Mouse (Mus musculus): ENCODE data around the gene Rtf2. TPM values are rescaled to one million over a fixed set of nuclear protein-coding genes. Genes with fewer than 3 reads are reported as not detected.

The Rtf2 gene
- polyA plus RNA-seq, 1 experiment from 2014 or later: 73.4 TPM

DNA sequence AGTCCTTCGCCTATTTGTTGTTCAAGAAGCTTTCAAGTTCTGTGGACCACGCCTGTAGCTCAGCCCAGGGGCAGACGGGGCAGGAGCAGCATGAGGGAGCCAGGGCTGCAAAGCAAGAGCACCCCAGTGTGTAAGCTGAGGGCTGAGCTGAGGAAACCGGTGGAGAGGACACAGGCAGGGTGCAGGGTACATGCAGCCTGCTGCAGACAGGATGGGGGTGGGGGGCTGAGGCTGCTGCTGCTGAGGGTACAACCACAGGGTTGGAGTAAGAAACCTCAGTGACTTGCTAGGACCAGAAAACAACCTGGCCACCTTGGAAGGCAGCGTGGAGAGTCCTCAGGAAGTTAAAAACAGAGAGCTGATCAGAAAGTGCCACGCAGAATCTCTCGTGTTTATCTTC lies 39.9 kb downstream of the Rtf2 start:
- Histone ChIP-seq H3K9me3 (ENCODE audit: low read length) (no peaks in the 10 kb centered on the region), H3K4me2 (replicated peaks; ENCODE audit: low read depth, low read length) (no peak overlapping the region), H3K36me3 (ENCODE audit: insufficient read depth, low read length) (no peaks in the 10 kb centered on the region), H3K4me3 (ENCODE audit: low read depth, low read length) (no peak overlapping the region), H3K27me3 (replicated peaks; ENCODE audit: insufficient read depth, low read length) (no peaks in the 10 kb centered on the region), H3K4me1 (ENCODE audit: insufficient read depth, low read depth, low read length) (no peaks in the 10 kb centered on the region), H3K9ac (replicated peaks; ENCODE audit: low read depth) (no peak overlapping the region), H3K27ac (ENCODE audit: low read length) (no peak overlapping the region)
- WGBS: 52% methylated on average over 7 of the region's 7 CpGs
- ATAC-seq (no peak), DNase-seq (ENCODE audit: low spot score) (no peak)
- TF ChIP-seq CTCF (IDR thresholded peaks at IDR 0.05): no peak
- no peak for TF ChIP-seq EP300 (IDR thresholded peaks at IDR 0.05)

DNA sequence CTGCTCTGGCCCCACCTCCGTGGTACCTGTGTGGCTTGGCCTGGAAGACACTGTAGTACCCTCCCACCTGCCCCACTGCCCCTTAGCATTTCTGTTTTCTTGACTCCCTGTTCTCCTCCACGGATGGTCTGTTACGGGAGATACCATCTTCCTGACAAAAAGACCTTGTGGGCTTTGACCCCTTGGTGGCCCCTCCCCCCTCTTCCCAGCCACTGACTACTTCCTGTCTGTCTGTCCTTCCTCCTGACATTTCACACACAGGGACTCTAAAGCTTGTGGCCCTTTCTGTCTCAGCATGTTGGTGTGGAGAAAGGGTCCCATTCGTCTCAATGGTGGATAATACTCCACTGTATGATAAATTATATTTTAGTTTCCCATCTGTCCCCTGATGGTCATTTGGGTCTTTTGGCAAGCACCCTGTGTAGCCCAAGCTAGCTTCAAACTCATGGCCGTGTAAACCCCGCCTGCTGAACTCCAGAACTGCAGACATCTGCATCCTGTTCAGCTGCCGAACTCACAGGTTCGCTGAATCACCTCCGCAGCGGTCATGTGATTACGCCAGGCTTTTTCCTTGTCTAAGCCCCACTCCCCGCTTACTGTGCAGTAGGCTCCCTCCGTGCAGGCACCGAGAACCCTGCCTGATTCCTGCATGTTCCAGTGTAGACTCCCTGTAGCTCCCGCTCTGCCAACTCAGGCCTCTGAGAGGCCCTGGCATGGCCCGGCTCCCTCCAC lies 41.5 kb downstream of the Rtf2 start:
- Histone ChIP-seq H3K36me3 (ENCODE audit: insufficient read depth, low read length) (no peaks in the 10 kb centered on the region), H3K4me3 (ENCODE audit: low read depth, low read length) (no peak overlapping the region), H3K9me3 (ENCODE audit: low read length) (no peaks in the 10 kb centered on the region), H3K27ac (ENCODE audit: low read length) (no peak overlapping the region), H3K4me2 (replicated peaks; ENCODE audit: low read depth, low read length) (no peak overlapping the region), H3K27me3 (replicated peaks; ENCODE audit: insufficient read depth, low read length) (no peaks in the 10 kb centered on the region), H3K4me1 (ENCODE audit: insufficient read depth, low read depth, low read length) (no peaks in the 10 kb centered on the region), H3K9ac (replicated peaks; ENCODE audit: low read depth) (no peak overlapping the region)
- 76% methylated on average over 16 of the region's 16 CpGs for WGBS
- no peak for DNase-seq (ENCODE audit: low spot score)
- TF ChIP-seq EP300 (IDR thresholded peaks at IDR 0.05): no peak
- no peak for TF ChIP-seq CTCF (IDR thresholded peaks at IDR 0.05)
- ATAC-seq: no peak

DNA sequence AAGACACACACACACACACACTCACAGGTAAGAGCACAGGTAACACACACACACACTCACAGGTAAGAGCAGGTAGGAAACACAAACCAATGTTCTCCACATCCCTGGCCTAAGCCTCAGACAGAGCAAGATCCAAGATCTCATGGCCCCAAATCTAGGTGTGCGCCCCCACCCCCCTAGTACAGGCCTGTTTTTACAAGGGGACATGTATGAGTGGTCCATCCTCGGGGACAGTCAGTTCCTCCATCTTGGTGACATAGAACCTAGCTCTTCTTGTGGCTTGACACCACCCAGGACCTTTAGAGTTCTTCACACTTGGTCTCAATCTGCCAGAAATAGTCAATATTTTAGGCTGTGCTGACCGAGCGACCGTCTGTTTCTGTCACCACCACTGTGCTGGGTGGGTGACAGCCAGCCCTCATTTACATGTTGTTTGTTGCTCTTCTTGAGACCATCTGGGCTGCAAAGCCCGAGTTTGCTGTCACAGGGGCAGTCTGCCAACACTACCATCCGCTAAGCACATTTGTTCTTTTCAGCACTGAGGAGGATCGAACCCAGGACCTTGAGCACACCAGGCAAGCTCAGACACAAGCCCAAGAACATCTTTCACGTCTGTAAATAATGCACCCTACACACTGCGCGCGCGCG lies 43.5 kb downstream of the Rtf2 start:
- DNase-seq (ENCODE audit: low spot score) (no peak), ATAC-seq (no peak)
- H3K4me3 ChIP-seq (ENCODE audit: low read depth, low read length): no peak overlapping the region
- H3K4me1 ChIP-seq (ENCODE audit: insufficient read depth, low read depth, low read length): no peaks in the 10 kb centered on the region
- no peaks in the 10 kb centered on the region for H3K36me3 ChIP-seq (ENCODE audit: insufficient read depth, low read length)
- no peaks in the 10 kb centered on the region for H3K9me3 ChIP-seq (ENCODE audit: low read length)
- no peaks in the 10 kb centered on the region for H3K27me3 ChIP-seq (replicated peaks; ENCODE audit: insufficient read depth, low read length)
- 74% methylated on average over 14 of the region's 14 CpGs for WGBS
- H3K27ac ChIP-seq (ENCODE audit: low read length): no peak overlapping the region
- H3K9ac ChIP-seq (replicated peaks; ENCODE audit: low read depth): no peak overlapping the region
- no peak overlapping the region for H3K4me2 ChIP-seq (replicated peaks; ENCODE audit: low read depth, low read length)
- TF ChIP-seq CTCF (IDR thresholded peaks at IDR 0.05) (no peak), EP300 (IDR thresholded peaks at IDR 0.05) (no peak)

DNA sequence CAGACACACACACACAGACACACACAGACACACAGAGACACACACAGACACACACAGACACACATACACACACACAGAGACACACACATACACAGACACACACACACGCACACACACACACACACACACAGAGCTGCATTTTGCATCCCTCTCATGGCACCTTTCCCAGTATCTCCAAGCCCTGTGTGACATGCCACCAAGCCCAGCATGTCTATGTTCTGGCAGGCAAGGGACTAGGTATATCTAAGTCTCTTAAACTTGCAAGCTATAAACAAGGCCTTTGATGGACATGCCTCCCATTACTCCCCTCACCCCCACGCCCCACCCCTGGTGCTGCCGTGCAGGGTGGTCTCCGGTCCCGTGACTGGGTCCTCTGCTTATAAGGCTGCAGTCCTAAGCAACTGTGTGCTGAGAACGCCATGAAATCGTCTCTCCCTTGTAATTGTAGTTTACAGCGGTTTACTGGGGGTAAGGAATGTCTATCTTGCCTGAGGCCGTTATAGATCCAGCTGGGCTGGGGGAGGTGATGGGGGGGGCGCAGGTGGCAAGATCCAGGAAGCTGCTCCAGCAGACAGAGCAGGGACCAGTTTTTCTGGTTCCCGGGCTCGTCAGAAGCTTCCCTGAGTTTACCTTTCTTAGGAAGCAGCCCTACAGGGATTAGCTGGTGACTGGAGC lies 44.5 kb downstream of the Rtf2 start:
- no peaks in the 10 kb centered on the region for H3K36me3 ChIP-seq (ENCODE audit: insufficient read depth, low read length)
- H3K27ac ChIP-seq (ENCODE audit: low read length): no peak overlapping the region
- no peaks in the 10 kb centered on the region for H3K4me1 ChIP-seq (ENCODE audit: insufficient read depth, low read depth, low read length)
- no peak overlapping the region for H3K4me3 ChIP-seq (ENCODE audit: low read depth, low read length)
- WGBS: 40% methylated on average over 12 of the region's 12 CpGs
- DNase-seq (ENCODE audit: low spot score) (no peak), ATAC-seq (no peak)
- H3K9ac ChIP-seq (replicated peaks; ENCODE audit: low read depth): no peak overlapping the region
- no peaks in the 10 kb centered on the region for H3K27me3 ChIP-seq (replicated peaks; ENCODE audit: insufficient read depth, low read length)
- TF ChIP-seq CTCF (IDR thresholded peaks at IDR 0.05) (no peak), EP300 (IDR thresholded peaks at IDR 0.05) (no peak)
- no peak overlapping the region for H3K4me2 ChIP-seq (replicated peaks; ENCODE audit: low read depth, low read length)
- no peaks in the 10 kb centered on the region for H3K9me3 ChIP-seq (ENCODE audit: low read length)

DNA sequence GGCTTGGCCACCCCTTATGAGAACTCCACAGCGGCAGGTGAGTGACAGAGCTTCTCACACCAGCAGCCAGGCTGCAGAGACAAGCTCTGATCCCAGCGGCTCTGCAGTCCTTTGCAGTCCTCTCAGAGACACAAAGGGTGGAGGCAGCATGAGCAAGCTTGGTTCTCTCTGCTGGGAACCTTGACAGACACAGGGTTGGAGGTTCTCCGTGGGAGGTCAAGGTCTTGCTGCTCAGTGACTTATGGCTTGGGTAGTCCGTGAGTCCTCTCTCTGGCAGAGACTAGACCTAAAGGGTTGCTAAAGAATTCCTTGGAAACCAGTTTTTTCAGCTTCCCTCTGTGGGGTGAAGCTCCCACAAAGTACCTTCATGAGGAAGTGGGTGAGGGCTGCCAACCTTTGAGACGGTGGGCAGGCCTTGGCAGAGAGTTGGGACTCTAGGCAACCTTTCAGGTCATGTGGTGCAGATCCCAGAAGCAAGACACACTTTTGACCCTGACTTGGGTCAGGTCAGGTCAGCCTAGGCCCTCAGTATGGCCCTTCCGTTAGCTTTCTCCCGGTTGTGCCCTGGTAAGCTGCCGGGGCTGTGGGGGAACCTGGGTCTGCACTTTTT lies 56.5 kb downstream of the Rtf2 start:
- Histone ChIP-seq H3K4me1 (ENCODE audit: insufficient read depth, low read depth, low read length) (no peaks in the 10 kb centered on the region), H3K27me3 (replicated peaks; ENCODE audit: insufficient read depth, low read length) (no peaks in the 10 kb centered on the region), H3K36me3 (ENCODE audit: insufficient read depth, low read length) (no peaks in the 10 kb centered on the region), H3K27ac (ENCODE audit: low read length) (no peak overlapping the region), H3K4me3 (ENCODE audit: low read depth, low read length) (no peak overlapping the region), H3K9me3 (ENCODE audit: low read length) (no peaks in the 10 kb centered on the region), H3K9ac (replicated peaks; ENCODE audit: low read depth) (no peak overlapping the region), H3K4me2 (replicated peaks; ENCODE audit: low read depth, low read length) (no peak overlapping the region)
- WGBS: 54% methylated on average over 8 of the region's 8 CpGs
- ATAC-seq (no peak), DNase-seq (ENCODE audit: low spot score) (no peak)
- TF ChIP-seq CTCF (IDR thresholded peaks at IDR 0.05) (no peak), EP300 (IDR thresholded peaks at IDR 0.05) (no peak)

DNA sequence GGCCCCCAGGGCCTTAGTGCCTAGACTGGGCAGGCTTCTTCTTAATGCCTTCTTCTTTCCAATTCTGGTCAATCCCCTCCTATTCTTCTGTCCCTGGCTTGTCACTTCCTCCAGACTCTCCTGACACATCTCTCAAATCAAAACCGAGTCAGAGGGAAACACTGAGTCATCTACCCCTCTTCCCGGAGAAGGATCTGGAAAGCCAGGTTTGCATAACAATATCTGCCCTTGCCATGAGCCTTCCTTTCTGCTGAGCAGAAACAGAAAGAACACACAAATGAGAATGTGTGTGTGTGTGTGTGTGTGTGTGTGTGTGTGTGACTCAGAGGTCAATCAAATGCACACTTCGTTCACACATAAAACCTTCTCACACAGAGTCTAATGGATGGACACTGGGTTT lies 58.5 kb downstream of the Rtf2 start:
- H3K9me3 ChIP-seq (ENCODE audit: low read length): no peaks in the 10 kb centered on the region
- WGBS: 50% methylated on average over 3 of the region's 3 CpGs
- no peak overlapping the region for H3K27ac ChIP-seq (ENCODE audit: low read length)
- no peaks in the 10 kb centered on the region for H3K36me3 ChIP-seq (ENCODE audit: insufficient read depth, low read length)
- DNase-seq (ENCODE audit: low spot score): no peak
- no peak overlapping the region for H3K9ac ChIP-seq (replicated peaks; ENCODE audit: low read depth)
- no peaks in the 10 kb centered on the region for H3K27me3 ChIP-seq (replicated peaks; ENCODE audit: insufficient read depth, low read length)
- H3K4me2 ChIP-seq (replicated peaks; ENCODE audit: low read depth, low read length): no peak overlapping the region
- H3K4me3 ChIP-seq (ENCODE audit: low read depth, low read length): no peak overlapping the region
- TF ChIP-seq EP300 (IDR thresholded peaks at IDR 0.05) (no peak), CTCF (IDR thresholded peaks at IDR 0.05) (no peak)
- H3K4me1 ChIP-seq (ENCODE audit: insufficient read depth, low read depth, low read length): no peaks in the 10 kb centered on the region
- no peak for ATAC-seq
